ENCODE assay signal across 8 mouse cellular contexts in genomic region chr2:157943514-157944155, GRCm38 (mm10). TPM values are rescaled to one million over a fixed set of nuclear protein-coding genes. Genes with fewer than 3 reads are reported as not detected.
DNase-seq lines count a peak whose midpoint lies in the region; ATAC-seq and TF ChIP-seq lines count a peak whose summit lies in the region.

No protein-coding gene starts in this region.

- peaks cover 88% of the 10 kb centered on the region for H3K27me3 ChIP-seq in megakaryocyte, embryonic 14.5 days (replicated peaks)

- peak; percentile 54 to 60 for DNase-seq in adrenal gland, adult 18-20 months (ENCODE audit: low spot score in 2 of 2)
- peak; percentile 76 for DNase-seq in gastrocnemius, postnatal 14 days
- peak; percentile 13 for DNase-seq in induced T-regulatory cell, adult 2 months (ENCODE audit: low read depth)
- peak; percentile 55 to 88 for DNase-seq in left cerebral cortex, adult 9 months (ENCODE audit: low spot score in 2 of 2)
- DNase-seq in right cerebral cortex, postnatal 36 days (ENCODE audit: low spot score in 2 of 2), result peak; percentile 77 to 83

- H3K4me3 ChIP-seq in cortical plate, adult 2 months (ENCODE audit: insufficient read depth, low read length), result peak overlapping the region; percentile 27
- peak overlapping the region; percentile 88 for H3K4me3 ChIP-seq in megakaryocyte, embryonic 14.5 days (replicated peaks)

- H3K36me3 ChIP-seq in megakaryocyte, embryonic 14.5 days (replicated peaks; ENCODE audit: low read length), result no peaks in the 10 kb centered on the region

- no peak; the same call in 1 of the 2 replicates for ATAC-seq in erythroid progenitor cell, adult 5-6 weeks (replicated peaks; ENCODE audit: low FRiP score, poor library complexity, severe bottlenecking)

- no peak overlapping the region for H3K27ac ChIP-seq in cortical plate, adult 2 months (ENCODE audit: insufficient read depth, low read length)

- TF ChIP-seq POLR2A in cortical plate, adult 2 months (IDR thresholded peaks at IDR 0.05; ENCODE audit: extremely low read depth, insufficient read depth, low read length), result no peak

- intact Hi-C loops in gastrocnemius, postnatal 14 days (cut with DNase I; ENCODE audit: low total_unique reads), result loop anchor here (2.0 kb wide), 1 partner anchor 309 kb away; no protein-coding TSS in a partner anchor

- H3K9me3 ChIP-seq in megakaryocyte, embryonic 14.5 days, result peaks cover 6% of the 10 kb centered on the region

- no peaks in the 10 kb centered on the region for H3K4me1 ChIP-seq in cortical plate, adult 2 months (ENCODE audit: control insufficient read depth, insufficient read depth, low read length)
- peaks cover 16% of the 10 kb centered on the region for H3K4me1 ChIP-seq in megakaryocyte, embryonic 14.5 days

- peak; percentile 32; the same call in 1 of the 2 replicates for TF ChIP-seq CTCF in cortical plate, adult 2 months (IDR thresholded peaks at IDR 0.05; ENCODE audit: extremely low read depth, insufficient read depth, low read length)

RNA-seq across cellular contexts. Expression of gene Vstm2l, which starts 29.2 kb away (rescaled TPM):
- total RNA-seq in adrenal gland, adult 18-20 months (2021), result 1 to 10 TPM; 1.6 to 3.3 TPM
- 58.6 and 65.1 TPM in 2 replicates for polyA plus RNA-seq in cortical plate, adult 2 months (2012; rRNA removed)
- not detected for total RNA-seq in gastrocnemius, postnatal 14 days (2021)
- polyA plus RNA-seq in megakaryocyte, embryonic 14.5 days (2012; ENCODE audit: insufficient read depth, low replicate concordance), result not detected in 2 replicates
- not detected in 2 replicates for total RNA-seq in erythroid progenitor cell, adult 5-6 weeks (2015; ENCODE audit: low replicate concordance)
- not detected in 2 replicates for total RNA-seq in erythroid progenitor cell, adult 5-6 weeks (2017; ENCODE audit: low replicate concordance)

Comparison
In these comparisons a context has a peak if more than half of its experiments do, and no peak if none do; other contexts are left out.
1. DNase-seq: peak in every context shown above with its lines; median percentile 80 in right cerebral cortex, postnatal 36 days; 76 in gastrocnemius, postnatal 14 days; 72 in left cerebral cortex, adult 9 months; 57 in adrenal gland, adult 18-20 months; 13 in induced T-regulatory cell, adult 2 months.